Mouse (Mus musculus) adrenal gland, postnatal 4 days (tissue): ENCODE measurements around the gene Mapkap1. TPM values are rescaled to one million over a fixed set of nuclear protein-coding genes. Genes with fewer than 3 reads are reported as not detected.
A peak's percentile ranks its signal among the peaks of the same experiment; 100 is the strongest.
"Not testable (repeated sequence)": the region's sequence is repeated elsewhere in the genome, so short reads cannot be mapped to it uniquely, and the experiment has no call there.

Source experiments
- DNase-seq, 2 experiments: peaks; one replicate each; pipeline ENCODE4 v3.0.0; 2021 to 2022; ENCODE audit warnings: low spot score in 2 of 2, mixed read lengths in 2 of 2
- total RNA-seq, 2 experiments: library from RNA; stranded (reverse); gene quantifications; 2 replicates each; pipeline ENCODE4 v1.2.3; 2021

Mapkap1 gene
- total RNA-seq, 2 experiments from 2014 or later = 67.2 to 70.4 TPM

GRCm38 (mm10) chr2:34431701-34432372, 25.3 kb downstream of the Mapkap1 start:
- no peak for DNase-seq

- not testable (repeated sequence) for DNase-seq
Measured at GRCm38 (mm10) chr2:34432887-34433286, 26.3 kb downstream of the Mapkap1 start.

DNA sequence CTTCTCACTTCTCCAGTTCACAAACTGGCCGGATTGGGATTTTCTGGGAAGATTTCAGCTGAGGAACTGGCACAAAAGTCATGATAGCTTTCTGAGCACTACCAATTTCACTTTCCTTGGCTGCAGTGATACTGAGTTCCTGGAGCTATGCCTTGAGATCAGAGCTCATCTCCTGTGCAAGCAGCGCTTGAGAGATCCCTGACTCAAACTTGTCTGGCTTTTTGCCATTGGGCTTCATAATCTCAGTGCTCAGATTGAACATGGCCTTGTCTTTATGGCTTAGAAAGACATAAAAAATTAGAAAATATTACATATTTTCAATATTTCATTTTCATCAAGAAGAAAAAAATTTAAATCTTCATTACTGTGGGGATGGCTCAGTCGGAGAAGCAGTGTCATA, 29.8 kb downstream of the Mapkap1 start:
- DNase-seq = no peak

DNA sequence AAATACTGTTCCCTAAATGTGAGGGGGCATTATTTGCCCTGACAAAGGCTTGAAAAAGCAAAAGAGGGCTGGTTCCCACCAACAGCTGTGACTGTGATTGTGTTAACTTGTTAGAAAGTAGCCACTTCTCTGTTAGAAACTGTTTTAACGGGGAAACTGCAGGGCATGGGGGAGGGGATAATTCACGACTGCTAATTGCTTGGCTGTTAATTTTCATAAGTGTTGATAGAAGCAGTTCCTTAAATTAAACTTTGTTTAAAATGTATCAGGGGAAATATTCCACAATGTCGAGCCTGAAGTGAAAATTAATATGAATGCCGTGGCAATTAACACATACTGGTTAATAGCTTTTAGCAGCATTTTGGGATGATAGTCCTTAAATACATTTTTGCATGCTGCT, 42.2 kb downstream of the Mapkap1 start:
- no peak for DNase-seq

- no peak for DNase-seq
Measured at GRCm38 (mm10) chr2:34462490-34462889, 55.9 kb downstream of the Mapkap1 start.

GRCm38 (mm10) chr2:34468559-34469141, 62.1 kb downstream of the Mapkap1 start:
- no peak for DNase-seq

DNA sequence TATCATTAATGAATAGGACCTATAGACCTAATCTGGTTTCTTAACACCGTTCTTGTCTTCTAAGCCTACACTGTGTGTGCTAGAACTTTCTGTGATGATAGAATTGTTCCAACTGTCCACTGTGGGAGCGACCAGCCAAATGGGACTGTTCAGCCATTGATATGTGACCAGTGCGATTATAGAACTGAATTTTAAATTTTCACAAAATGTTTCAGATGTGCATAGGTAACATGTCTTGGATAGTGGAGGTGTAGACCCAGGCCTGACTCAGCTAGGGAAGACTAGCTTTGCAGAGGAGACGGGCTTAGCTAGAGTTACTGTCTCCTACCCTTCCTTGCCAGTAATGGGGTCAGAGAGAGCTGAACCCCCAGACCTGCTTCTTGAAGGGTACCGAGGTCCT, 62.8 kb downstream of the Mapkap1 start:
- DNase-seq = no peak

DNA sequence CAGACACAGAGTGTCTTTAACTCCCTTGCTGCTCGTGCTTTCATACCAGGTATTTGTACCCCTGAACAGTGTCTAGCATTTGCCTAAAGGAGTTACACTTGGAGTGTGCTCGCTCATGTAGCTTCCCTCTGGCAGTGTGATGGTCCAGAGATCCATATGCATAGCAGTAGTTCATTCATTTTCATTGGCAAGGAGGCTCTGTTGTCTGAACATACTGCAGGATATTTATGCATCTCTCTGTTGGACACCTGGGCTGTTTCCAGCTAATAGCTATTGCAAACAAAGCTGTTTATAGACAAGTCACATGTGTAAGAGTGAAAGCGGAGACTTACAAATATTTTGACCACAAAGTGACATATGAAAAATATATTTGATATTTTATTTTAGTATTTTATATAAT, 67.2 kb downstream of the Mapkap1 start:
- DNase-seq = no peak

DNA sequence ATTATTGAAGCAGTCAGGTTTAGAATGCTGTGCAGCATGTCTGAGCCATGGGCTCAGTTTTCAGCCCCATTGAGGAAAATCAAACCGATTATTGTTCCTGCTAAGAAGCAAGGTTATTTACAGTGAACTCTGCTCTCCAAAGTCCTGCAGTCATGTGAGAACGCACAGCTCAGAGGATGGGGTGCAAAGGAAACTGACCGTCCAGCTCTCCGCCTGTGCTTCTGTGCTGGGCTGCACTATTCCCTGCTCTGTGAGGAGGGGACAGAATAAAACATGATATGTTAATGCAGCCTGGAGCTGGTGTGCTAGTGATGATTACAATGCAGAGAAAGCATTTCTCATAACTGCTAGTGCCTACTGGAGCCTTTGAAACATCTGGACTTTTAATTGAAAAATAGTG, 74.8 kb downstream of the Mapkap1 start:
- no peak for DNase-seq

- DNase-seq = no peak
Measured at GRCm38 (mm10) chr2:34482102-34482501, 75.5 kb downstream of the Mapkap1 start.

DNA sequence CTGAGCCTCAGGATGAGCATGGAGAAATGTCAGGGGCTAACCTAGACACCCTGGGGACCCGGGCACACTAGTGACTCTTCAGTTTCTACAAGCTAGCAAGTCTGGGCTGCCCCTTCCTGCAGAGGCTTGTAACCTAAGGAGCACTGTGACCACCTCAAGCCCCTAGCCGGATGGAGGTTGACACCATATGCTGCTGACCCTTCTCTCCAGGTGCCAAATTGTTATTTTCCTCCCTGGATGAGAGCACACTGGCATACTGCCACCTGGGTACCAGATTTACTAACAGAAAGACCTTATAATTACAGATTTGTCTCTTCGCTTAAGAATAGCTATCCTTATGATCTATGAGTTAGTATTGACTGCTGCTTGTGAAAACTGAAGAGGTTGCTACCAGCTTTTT, 76.0 kb downstream of the Mapkap1 start:
- no peak for DNase-seq

- no peak for DNase-seq
Measured at GRCm38 (mm10) chr2:34487281-34487680, 80.7 kb downstream of the Mapkap1 start.

GRCm38 (mm10) chr2:34503975-34504730, 97.6 kb downstream of the Mapkap1 start:
- DNase-seq = no peak

- not testable (repeated sequence) for DNase-seq
Measured at GRCm38 (mm10) chr2:34506162-34506561, 99.6 kb downstream of the Mapkap1 start.

DNA sequence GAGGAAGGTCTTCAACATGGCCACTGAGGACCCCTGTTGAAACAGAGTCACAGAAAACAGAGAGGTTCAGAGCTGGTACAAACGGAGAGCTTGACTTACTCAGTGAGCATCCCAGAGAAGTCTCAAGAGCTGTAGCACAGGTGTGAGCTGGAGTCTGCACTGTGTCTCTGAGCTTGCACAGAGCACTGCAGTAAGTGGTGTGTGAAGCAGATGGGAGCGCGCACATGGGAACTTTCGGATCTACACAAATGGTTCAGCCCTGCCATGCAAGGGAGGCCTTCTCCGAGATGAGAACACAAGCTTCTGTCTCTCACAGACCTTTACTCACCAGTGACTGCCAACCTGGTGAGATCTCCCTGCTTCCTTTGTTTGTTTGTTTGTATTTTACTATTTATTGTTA, 103.3 kb downstream of the Mapkap1 start:
- no peak for DNase-seq

DNA sequence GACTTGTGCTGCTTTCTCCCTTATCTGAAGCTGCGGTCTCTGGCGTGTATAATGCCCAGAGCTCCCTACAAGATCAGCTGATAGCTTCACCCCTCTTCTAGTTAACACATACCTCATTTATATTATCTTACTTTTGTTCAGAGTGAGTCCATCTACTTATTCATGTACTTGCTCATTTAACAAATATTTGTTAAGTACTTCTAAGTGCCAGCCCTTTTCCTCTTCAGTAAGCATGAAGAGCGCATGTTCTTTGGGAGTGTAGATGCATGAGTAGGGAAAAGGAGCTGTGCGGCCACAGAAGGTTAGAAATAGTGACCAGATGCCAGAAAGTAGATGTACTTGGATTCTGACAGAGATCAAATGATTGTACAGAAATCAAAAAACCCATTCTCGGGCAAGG, 108.7 kb downstream of the Mapkap1 start:
- no peak for DNase-seq

DNA sequence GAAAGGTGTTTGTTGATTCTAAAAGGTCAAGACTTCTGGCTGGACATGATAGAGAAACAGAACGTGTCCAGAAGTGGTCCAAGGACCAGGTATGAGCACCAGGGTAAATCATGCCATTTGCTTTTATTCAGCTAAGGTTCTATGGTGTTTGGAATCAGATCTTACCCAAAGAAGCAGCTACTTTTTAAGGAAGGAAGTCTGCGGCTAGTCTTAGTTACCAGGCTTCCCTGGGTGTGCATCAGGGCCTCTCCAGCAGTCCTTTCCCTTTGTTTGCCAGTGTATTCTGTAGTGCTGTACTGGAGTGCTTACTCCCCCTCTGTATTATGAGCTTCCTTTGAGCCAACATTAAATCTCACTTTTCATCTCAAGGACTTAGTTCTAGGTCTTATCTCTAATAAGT, 111.5 kb downstream of the Mapkap1 start:
- DNase-seq = no peak

- DNase-seq = no peak
Measured at GRCm38 (mm10) chr2:34518526-34518925, 112.0 kb downstream of the Mapkap1 start.

DNA sequence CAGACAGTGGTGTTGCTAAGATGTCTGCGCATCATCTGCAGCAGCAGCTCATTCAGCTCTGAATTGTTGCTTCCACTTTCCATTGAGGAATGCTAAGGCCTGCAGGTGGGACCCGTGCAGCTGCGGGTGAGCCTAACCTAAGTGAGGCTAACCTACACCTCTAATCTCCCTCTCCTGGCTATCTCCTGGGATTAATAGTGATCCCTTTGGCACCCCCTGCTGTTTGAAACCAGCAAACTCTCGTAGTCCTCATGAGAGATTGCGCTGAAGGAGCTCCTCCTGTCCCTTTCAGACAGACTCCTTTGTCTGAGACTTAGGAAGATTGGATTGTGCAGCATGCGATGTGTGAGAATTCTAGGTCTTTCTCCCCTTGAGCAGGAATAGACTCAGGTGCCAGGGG, 113.0 kb downstream of the Mapkap1 start:
- DNase-seq = peak in 1 of 2 experiments; percentile 30

DNA sequence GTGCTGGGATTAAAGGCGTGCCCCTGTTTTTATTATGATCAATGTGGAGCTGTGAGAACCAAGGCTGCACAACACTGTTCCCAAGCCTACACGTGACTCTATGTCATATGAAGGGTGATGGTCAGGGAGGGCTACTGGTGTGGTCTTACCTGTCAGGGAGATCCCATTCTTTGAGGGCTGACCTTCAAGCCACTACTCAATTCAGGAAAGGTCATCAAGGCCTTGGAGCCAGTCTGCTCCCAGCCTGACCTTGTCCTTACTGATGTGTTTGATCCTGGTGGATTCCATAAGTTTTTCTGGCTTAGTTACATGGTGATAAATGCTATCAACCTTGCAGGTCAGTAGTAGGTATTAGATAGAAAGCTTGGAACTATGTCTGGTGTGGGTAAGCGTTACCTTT, 114.8 kb downstream of the Mapkap1 start:
- DNase-seq = no peak

DNA sequence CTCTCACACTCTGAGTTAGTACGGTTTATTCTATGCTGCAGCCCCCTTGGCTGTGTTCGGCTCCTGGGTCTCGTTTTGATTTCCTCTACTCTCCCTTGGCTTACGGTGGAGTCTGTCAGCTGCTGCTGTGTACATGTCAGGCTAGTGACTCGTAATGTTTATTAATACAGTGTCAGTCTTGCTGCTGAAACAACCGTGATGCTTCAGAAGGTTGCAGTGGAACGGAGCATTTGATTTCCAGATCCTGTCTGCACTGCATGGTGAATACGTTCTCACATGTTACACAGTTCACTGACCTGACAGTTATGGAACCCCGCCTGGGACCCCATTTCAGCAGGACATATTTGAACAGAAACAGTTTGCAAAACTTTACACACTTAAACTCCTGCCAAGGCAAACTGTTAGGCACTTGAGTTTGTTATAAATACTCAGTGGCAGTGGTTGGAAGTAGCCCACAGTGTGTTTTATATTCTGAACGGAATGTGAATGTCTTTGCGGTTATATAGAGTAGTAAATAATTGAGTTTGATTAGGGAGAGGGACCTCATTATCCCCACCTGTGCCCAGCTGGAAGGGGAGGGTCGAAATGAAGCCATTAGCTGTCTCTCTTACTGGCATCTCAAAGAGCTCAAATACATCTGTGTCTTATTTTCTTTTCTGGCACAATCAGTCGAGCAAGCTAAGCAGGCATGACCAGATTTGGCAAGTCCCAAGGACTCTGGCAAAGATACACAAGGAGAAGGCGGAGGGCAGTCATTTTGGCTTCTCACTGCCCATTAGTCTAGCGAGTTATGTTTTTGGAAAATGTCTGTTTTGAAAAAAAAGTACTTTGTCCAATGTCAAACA, 120.2 kb downstream of the Mapkap1 start:
- no peak for DNase-seq

DNA sequence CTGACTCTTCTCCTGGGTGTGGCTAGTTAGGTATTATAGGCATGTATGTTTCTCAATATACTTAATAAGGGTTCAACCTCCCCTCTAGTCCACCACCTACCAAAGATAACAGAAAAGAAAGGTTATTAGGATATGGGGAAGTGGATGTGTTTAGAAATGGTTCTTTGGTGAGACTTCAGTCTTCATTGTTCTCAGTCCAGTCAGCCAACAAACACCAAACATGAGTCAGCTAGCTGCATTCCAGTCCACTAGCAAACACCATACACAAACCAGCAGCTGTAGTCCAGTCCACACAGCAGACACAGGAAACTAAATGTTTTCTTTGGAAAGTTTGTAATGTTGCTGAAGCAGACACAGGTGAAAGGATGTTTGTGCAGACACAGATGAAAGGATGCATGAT, 121.9 kb downstream of the Mapkap1 start:
- DNase-seq = no peak
